Mouse (Mus musculus) liver, embryonic 11.5 days (tissue): ENCODE data around the gene Lrrk1. TPM values are rescaled to one million over a fixed set of nuclear protein-coding genes. Genes with fewer than 3 reads are reported as not detected.

ENCODE experiments used
- ATAC-seq: fragments of 200-750 bp; cut with Nextera tagmentation; replicated peaks from 2 replicates; pipeline ENCODE4 v1.8.0; 2017; ENCODE audit warnings: moderate number of reproducible peaks, mild to moderate bottlenecking, moderate TSS enrichment, moderate library complexity; ENCODE audit not compliant: low FRiP score
- DNase-seq: peaks from one replicate; pipeline ENCODE4 v3.0.0-alpha.2; 2017; ENCODE audit warnings: low spot score
- H3K27ac ChIP-seq: fragments of 300-500 bp; sonication (generic); 2 replicates; pipeline ENCODE4 v1.5.1; 2014; ENCODE audit warnings: mild to moderate bottlenecking, low read depth, low read length, control low read depth
- H3K27me3 ChIP-seq: fragments of 300-500 bp; sonication (generic); replicated peaks from 2 replicates; pipeline ENCODE4 v1.6.1; 2014; ENCODE audit warnings: low read length, mixed read lengths; ENCODE audit not compliant: control insufficient read depth, insufficient read depth
- H3K36me3 ChIP-seq: fragments of 300-500 bp; sonication (generic); 2 replicates; pipeline ENCODE4 v1.6.1; 2014; ENCODE audit warnings: mild to moderate bottlenecking, low read length, moderate library complexity, mixed read lengths; ENCODE audit not compliant: control insufficient read depth, insufficient read depth
- H3K4me1 ChIP-seq: fragments of 300-500 bp; sonication (generic); replicated peaks from 2 replicates; pipeline ENCODE4 v1.6.1; 2014; ENCODE audit warnings: low read length, mixed read lengths; ENCODE audit not compliant: control insufficient read depth, insufficient read depth
- H3K4me2 ChIP-seq: fragments of 300-500 bp; sonication (generic); 2 replicates; pipeline ENCODE4 v1.6.1; 2014; ENCODE audit warnings: mild to moderate bottlenecking, control low read depth, moderate library complexity
- H3K4me3 ChIP-seq: fragments of 300-500 bp; sonication (generic); 2 replicates; pipeline ENCODE4 v1.5.1; 2014; ENCODE audit warnings: low read depth, low read length, control low read depth
- H3K9ac ChIP-seq: fragments of 300-500 bp; sonication (generic); 2 replicates; pipeline ENCODE4 v1.6.1; 2014; ENCODE audit warnings: low read depth, low read length, control low read depth
- H3K9me3 ChIP-seq: fragments of 300-500 bp; sonication (generic); 2 replicates; pipeline ENCODE4 v1.6.1; 2016; ENCODE audit warnings: low read length, inconsistent platforms, mixed read lengths; ENCODE audit not compliant: control insufficient read depth
- WGBS: fragments of 180-500 bp; shearing (Covaris S2); extraction: QIAGEN DNeasy Blood & Tissue Kit; methylation state at CpG from one replicate; pipeline ENCODE4 v1.1.7; 2014; 5-methylcytosine and 5-hydroxymethylcytosine counted together
- polyA plus RNA-seq: library from polyadenylated mRNA; unstranded; fragments of >200 nt; fragmentation: Nextera tagmentation; extraction: Ambion mirVana; gene quantifications from 2 replicates; pipeline ENCODE4 v1.2.1, GENCODE M21; 2014

The Lrrk1 gene
- polyA plus RNA-seq, 1 experiment from 2014 or later = 9.3 TPM

- H3K4me3 ChIP-seq = no peak overlapping the region
- H3K4me1 ChIP-seq = no peaks in the 10 kb centered on the region
- H3K4me2 ChIP-seq = no peak overlapping the region
- WGBS = 83% methylated on average over 9 of the region's 9 CpGs
- H3K27me3 ChIP-seq = no peaks in the 10 kb centered on the region
- no peak overlapping the region for H3K9ac ChIP-seq
- no peaks in the 10 kb centered on the region for H3K9me3 ChIP-seq
- peak; percentile 29 for DNase-seq
- no peaks in the 10 kb centered on the region; the same call in 1 of the 2 replicates for H3K36me3 ChIP-seq
- ATAC-seq = no peak
- no peak overlapping the region for H3K27ac ChIP-seq
Observed at GRCm38 (mm10) chr7:66323252-66324015, 64.7 kb downstream of the Lrrk1 start.

GRCm38 (mm10) chr7:66320996-66321395, 67.2 kb downstream of the Lrrk1 start:
- H3K27ac ChIP-seq = no peak overlapping the region
- no peaks in the 10 kb centered on the region for H3K4me1 ChIP-seq
- H3K4me3 ChIP-seq = no peak overlapping the region
- ATAC-seq (no peak), DNase-seq (no peak)
- no peak overlapping the region for H3K4me2 ChIP-seq
- H3K36me3 ChIP-seq = no peaks in the 10 kb centered on the region; the same call in 1 of the 2 replicates
- 71% methylated on average over 5 of the region's 5 CpGs for WGBS
- H3K9ac ChIP-seq = no peak overlapping the region
- no peaks in the 10 kb centered on the region for H3K27me3 ChIP-seq
- no peaks in the 10 kb centered on the region for H3K9me3 ChIP-seq

- Histone ChIP-seq H3K36me3 (no peaks in the 10 kb centered on the region; the same call in 1 of the 2 replicates), H3K9ac (no peak overlapping the region), H3K4me1 (no peaks in the 10 kb centered on the region), H3K9me3 (no peaks in the 10 kb centered on the region), H3K27ac (no peak overlapping the region), H3K4me3 (no peak overlapping the region), H3K27me3 (no peaks in the 10 kb centered on the region), H3K4me2 (no peak overlapping the region)
- ATAC-seq = no peak
- WGBS = 82% methylated on average over 6 of the region's 6 CpGs
- DNase-seq = no peak
Observed at GRCm38 (mm10) chr7:66318147-66318546, 70.0 kb downstream of the Lrrk1 start.

GRCm38 (mm10) chr7:66310670-66311656, 77.2 kb downstream of the Lrrk1 start:
- ATAC-seq = no peak
- Histone ChIP-seq H3K9me3 (no peaks in the 10 kb centered on the region), H3K4me1 (peaks cover 15% of the 10 kb centered on the region), H3K27me3 (no peaks in the 10 kb centered on the region), H3K4me3 (no peak overlapping the region), H3K9ac (no peak overlapping the region), H3K27ac (no peak overlapping the region), H3K4me2 (no peak overlapping the region), H3K36me3 (no peaks in the 10 kb centered on the region)
- DNase-seq = no peak
- 75% methylated on average over 26 of the region's 26 CpGs for WGBS

- no peaks in the 10 kb centered on the region for H3K36me3 ChIP-seq
- H3K4me2 ChIP-seq = no peak overlapping the region
- H3K27ac ChIP-seq = no peak overlapping the region
- H3K4me3 ChIP-seq = no peak overlapping the region
- DNase-seq (no peak), ATAC-seq (no peak)
- WGBS = 39% methylated on average over 7 of the region's 7 CpGs
- H3K9ac ChIP-seq = no peak overlapping the region
- no peaks in the 10 kb centered on the region for H3K9me3 ChIP-seq
- H3K27me3 ChIP-seq = no peaks in the 10 kb centered on the region
- H3K4me1 ChIP-seq = peaks cover 15% of the 10 kb centered on the region
Observed at GRCm38 (mm10) chr7:66309950-66310669, 78.0 kb downstream of the Lrrk1 start.

GRCm38 (mm10) chr7:66309240-66309949, 78.8 kb downstream of the Lrrk1 start:
- H3K9ac ChIP-seq = no peak overlapping the region
- no peaks in the 10 kb centered on the region for H3K27me3 ChIP-seq
- peak overlapping the region; percentile 27 for H3K4me2 ChIP-seq
- 30% methylated on average over 5 of the region's 5 CpGs for WGBS
- no peaks in the 10 kb centered on the region for H3K9me3 ChIP-seq
- H3K36me3 ChIP-seq = no peaks in the 10 kb centered on the region
- H3K4me3 ChIP-seq = no peak overlapping the region
- H3K27ac ChIP-seq = no peak overlapping the region
- H3K4me1 ChIP-seq = peaks cover 15% of the 10 kb centered on the region
- ATAC-seq (peak; percentile 51; the same call in 1 of the 2 replicates), DNase-seq (no peak)

GRCm38 (mm10) chr7:66308581-66309239, 79.4 kb downstream of the Lrrk1 start:
- H3K36me3 ChIP-seq = no peaks in the 10 kb centered on the region
- no peak for ATAC-seq
- peak overlapping the region; percentile 27 for H3K4me2 ChIP-seq
- H3K4me3 ChIP-seq = no peak overlapping the region
- DNase-seq = no peak
- WGBS = 74% methylated on average over 13 of the region's 13 CpGs
- no peak overlapping the region for H3K27ac ChIP-seq
- no peak overlapping the region for H3K9ac ChIP-seq
- no peaks in the 10 kb centered on the region for H3K27me3 ChIP-seq
- no peaks in the 10 kb centered on the region for H3K9me3 ChIP-seq
- H3K4me1 ChIP-seq = peaks cover 15% of the 10 kb centered on the region
